Mouse (Mus musculus): ENCODE results near the gene Lclat1. TPM values are rescaled to one million over a fixed set of nuclear protein-coding genes. Genes with fewer than 3 reads are reported as not detected.

Gene Lclat1
- polyA plus RNA-seq, 1 experiment from 2014 or later, result 29.2 TPM

GRCm38 (mm10) chr17:73118134-73118533 lies 10.3 kb downstream of the Lclat1 start:
- WGBS, result 86% methylated on average over 3 of the region's 3 CpGs
- Histone ChIP-seq H3K9me3 (ENCODE audit: control insufficient read depth, low read length) (no peaks in the 10 kb centered on the region), H3K27ac (ENCODE audit: low read depth) (no peak overlapping the region), H3K4me1 (replicated peaks; ENCODE audit: control insufficient read depth, insufficient read depth, low read length) (peaks cover 10% of the 10 kb centered on the region; the same call in 1 of the 2 replicates), H3K27me3 (replicated peaks; ENCODE audit: control insufficient read depth, insufficient read depth, low read length) (no peaks in the 10 kb centered on the region), H3K36me3 (ENCODE audit: control insufficient read depth, insufficient read depth, low read length) (no peaks in the 10 kb centered on the region), H3K9ac (ENCODE audit: low read length) (no peak overlapping the region), H3K4me2 (ENCODE audit: low read length) (no peak overlapping the region), H3K4me3 (ENCODE audit: low read depth, low read length) (no peak overlapping the region)
- no peak for DNase-seq (ENCODE audit: low spot score)
- ATAC-seq (replicated peaks; ENCODE audit: low FRiP score, low TSS enrichment, low read depth), result no peak

DNA sequence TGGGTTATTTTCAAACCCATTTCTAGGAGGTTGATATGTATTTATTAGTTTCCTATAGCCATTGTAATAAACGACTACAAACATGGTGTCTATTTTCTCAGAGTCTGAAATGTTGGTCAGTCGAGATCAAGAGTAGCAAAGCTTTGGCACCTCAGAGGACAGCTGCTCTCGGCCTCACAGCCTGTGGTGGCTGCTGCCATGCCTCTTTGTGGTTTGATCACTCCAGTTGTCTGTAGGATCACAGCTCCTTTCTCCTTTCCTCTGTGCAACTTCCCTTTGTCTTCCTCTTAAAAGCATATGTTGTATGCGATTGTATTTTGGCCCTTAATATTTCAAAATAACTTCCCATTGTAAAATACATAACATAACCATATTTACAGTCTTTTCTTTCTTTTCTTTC lies 10.9 kb downstream of the Lclat1 start:
- no peaks in the 10 kb centered on the region for H3K36me3 ChIP-seq (ENCODE audit: control insufficient read depth, insufficient read depth, low read length)
- H3K9me3 ChIP-seq (ENCODE audit: control insufficient read depth, low read length), result no peaks in the 10 kb centered on the region
- 79% methylated on average over 4 of the region's 4 CpGs for WGBS
- H3K27ac ChIP-seq (ENCODE audit: low read depth), result no peak overlapping the region
- no peak for ATAC-seq (replicated peaks; ENCODE audit: low FRiP score, low TSS enrichment, low read depth)
- H3K4me3 ChIP-seq (ENCODE audit: low read depth, low read length), result no peak overlapping the region
- no peak overlapping the region for H3K9ac ChIP-seq (ENCODE audit: low read length)
- peaks cover 10% of the 10 kb centered on the region; the same call in 1 of the 2 replicates for H3K4me1 ChIP-seq (replicated peaks; ENCODE audit: control insufficient read depth, insufficient read depth, low read length)
- no peaks in the 10 kb centered on the region for H3K27me3 ChIP-seq (replicated peaks; ENCODE audit: control insufficient read depth, insufficient read depth, low read length)
- H3K4me2 ChIP-seq (ENCODE audit: low read length), result no peak overlapping the region
- DNase-seq (ENCODE audit: low spot score), result no peak

GRCm38 (mm10) chr17:73119150-73119549 lies 11.4 kb downstream of the Lclat1 start:
- ATAC-seq (replicated peaks; ENCODE audit: low FRiP score, low TSS enrichment, low read depth) (no peak), DNase-seq (ENCODE audit: low spot score) (no peak)
- no peak overlapping the region for H3K9ac ChIP-seq (ENCODE audit: low read length)
- WGBS, result 92% methylated on average over 6 of the region's 6 CpGs
- no peaks in the 10 kb centered on the region for H3K27me3 ChIP-seq (replicated peaks; ENCODE audit: control insufficient read depth, insufficient read depth, low read length)
- no peaks in the 10 kb centered on the region for H3K36me3 ChIP-seq (ENCODE audit: control insufficient read depth, insufficient read depth, low read length)
- H3K4me2 ChIP-seq (ENCODE audit: low read length), result no peak overlapping the region
- no peak overlapping the region for H3K27ac ChIP-seq (ENCODE audit: low read depth)
- H3K4me1 ChIP-seq (replicated peaks; ENCODE audit: control insufficient read depth, insufficient read depth, low read length), result peaks cover 10% of the 10 kb centered on the region; the same call in 1 of the 2 replicates
- no peak overlapping the region for H3K4me3 ChIP-seq (ENCODE audit: low read depth, low read length)
- no peaks in the 10 kb centered on the region for H3K9me3 ChIP-seq (ENCODE audit: control insufficient read depth, low read length)

DNA sequence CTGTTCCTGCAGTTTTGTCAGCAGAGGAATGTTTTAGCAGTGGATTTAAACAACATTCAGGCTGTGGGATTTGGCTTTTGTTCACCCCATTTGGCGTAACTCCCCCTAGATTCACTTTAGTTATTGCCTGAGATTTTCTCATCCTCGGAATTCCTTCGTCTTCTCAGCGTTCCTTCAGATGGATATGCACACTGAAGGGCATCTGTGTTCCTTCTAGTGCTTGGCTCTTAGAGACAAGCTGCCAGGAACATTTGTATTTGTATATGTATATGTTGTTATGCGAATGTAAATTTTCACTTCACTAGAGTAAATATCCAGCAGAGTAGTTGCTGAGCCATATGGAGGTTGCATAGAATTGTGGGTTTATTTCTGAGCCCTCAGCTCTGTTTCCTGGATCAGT lies 12.8 kb downstream of the Lclat1 start:
- no peaks in the 10 kb centered on the region for H3K9me3 ChIP-seq (ENCODE audit: control insufficient read depth, low read length)
- no peak for ATAC-seq (replicated peaks; ENCODE audit: low FRiP score, low TSS enrichment, low read depth)
- 47% methylated on average over 5 of the region's 5 CpGs for WGBS

GRCm38 (mm10) chr17:73121726-73122125 lies 13.9 kb downstream of the Lclat1 start:
- Histone ChIP-seq H3K9ac (ENCODE audit: low read length) (no peak overlapping the region), H3K27ac (ENCODE audit: low read depth) (no peak overlapping the region), H3K4me1 (replicated peaks; ENCODE audit: control insufficient read depth, insufficient read depth, low read length) (peaks cover 7% of the 10 kb centered on the region; the same call in 1 of the 2 replicates), H3K4me3 (ENCODE audit: low read depth, low read length) (no peak overlapping the region), H3K4me2 (ENCODE audit: low read length) (no peak overlapping the region), H3K36me3 (ENCODE audit: control insufficient read depth, insufficient read depth, low read length) (no peaks in the 10 kb centered on the region), H3K27me3 (replicated peaks; ENCODE audit: control insufficient read depth, insufficient read depth, low read length) (no peaks in the 10 kb centered on the region), H3K9me3 (ENCODE audit: control insufficient read depth, low read length) (no peaks in the 10 kb centered on the region)
- DNase-seq (ENCODE audit: low spot score) (no peak), ATAC-seq (replicated peaks; ENCODE audit: low FRiP score, low TSS enrichment, low read depth) (no peak)
- WGBS, result 82% methylated on average over 2 of the region's 2 CpGs

More for the DNA sequence above, 12.8 kb downstream of the Lclat1 start:
- no peak for DNase-seq (ENCODE audit: low spot score)
- Histone ChIP-seq H3K27me3 (replicated peaks; ENCODE audit: control insufficient read depth, insufficient read depth, low read length) (no peaks in the 10 kb centered on the region), H3K36me3 (ENCODE audit: control insufficient read depth, insufficient read depth, low read length) (no peaks in the 10 kb centered on the region), H3K27ac (ENCODE audit: low read depth) (peak overlapping the region; percentile 69), H3K4me2 (ENCODE audit: low read length) (no peak overlapping the region), H3K9ac (ENCODE audit: low read length) (no peak overlapping the region), H3K4me1 (replicated peaks; ENCODE audit: control insufficient read depth, insufficient read depth, low read length) (0 out of 2 replicates have a peak, but pooled peaks cover 7% of the 10 kb centered on the region), H3K4me3 (ENCODE audit: low read depth, low read length) (no peak overlapping the region)

- WGBS, result 67% methylated on average over 2 of the region's 2 CpGs
- no peak overlapping the region for H3K4me2 ChIP-seq (ENCODE audit: low read length)
- H3K9me3 ChIP-seq (ENCODE audit: control insufficient read depth, low read length), result no peaks in the 10 kb centered on the region
- no peaks in the 10 kb centered on the region for H3K36me3 ChIP-seq (ENCODE audit: control insufficient read depth, insufficient read depth, low read length)
- H3K4me3 ChIP-seq (ENCODE audit: low read depth, low read length), result no peak overlapping the region
- H3K4me1 ChIP-seq (replicated peaks; ENCODE audit: control insufficient read depth, insufficient read depth, low read length), result no peaks in the 10 kb centered on the region; the same call in 1 of the 2 replicates
- no peak for ATAC-seq (replicated peaks; ENCODE audit: low FRiP score, low TSS enrichment, low read depth)
- H3K27ac ChIP-seq (ENCODE audit: low read depth), result no peak overlapping the region
- no peak overlapping the region for H3K9ac ChIP-seq (ENCODE audit: low read length)
- DNase-seq (ENCODE audit: low spot score), result no peak
- H3K27me3 ChIP-seq (replicated peaks; ENCODE audit: control insufficient read depth, insufficient read depth, low read length), result no peaks in the 10 kb centered on the region
Measured at GRCm38 (mm10) chr17:73126349-73126748, 18.6 kb downstream of the Lclat1 start.

DNA sequence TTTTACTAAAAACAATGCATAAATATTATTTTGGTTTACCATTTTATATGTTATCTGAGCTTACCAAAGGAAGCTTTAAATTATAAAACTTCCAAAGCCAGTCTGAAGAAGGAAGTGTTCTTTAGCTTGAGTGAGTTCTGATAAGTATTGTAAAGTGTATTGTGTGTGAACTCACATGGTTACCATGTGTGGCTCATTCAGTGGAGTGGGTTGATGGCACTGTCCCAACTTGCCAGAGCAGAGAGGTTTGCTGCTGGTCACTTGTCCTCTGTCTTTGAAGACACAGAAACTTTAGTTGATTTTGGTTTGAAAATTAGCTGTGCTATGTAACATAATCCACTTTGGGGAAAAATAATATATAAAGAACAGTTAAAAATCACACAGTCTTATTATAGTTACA lies 19.1 kb downstream of the Lclat1 start:
- H3K27me3 ChIP-seq (replicated peaks; ENCODE audit: control insufficient read depth, insufficient read depth, low read length), result no peaks in the 10 kb centered on the region
- H3K4me1 ChIP-seq (replicated peaks; ENCODE audit: control insufficient read depth, insufficient read depth, low read length), result no peaks in the 10 kb centered on the region; the same call in 1 of the 2 replicates
- ATAC-seq (replicated peaks; ENCODE audit: low FRiP score, low TSS enrichment, low read depth) (no peak), DNase-seq (ENCODE audit: low spot score) (no peak)
- no peaks in the 10 kb centered on the region for H3K9me3 ChIP-seq (ENCODE audit: control insufficient read depth, low read length)
- no peak overlapping the region for H3K9ac ChIP-seq (ENCODE audit: low read length)
- H3K4me3 ChIP-seq (ENCODE audit: low read depth, low read length), result no peak overlapping the region
- no peaks in the 10 kb centered on the region for H3K36me3 ChIP-seq (ENCODE audit: control insufficient read depth, insufficient read depth, low read length)
- H3K27ac ChIP-seq (ENCODE audit: low read depth), result no peak overlapping the region
- H3K4me2 ChIP-seq (ENCODE audit: low read length), result no peak overlapping the region

GRCm38 (mm10) chr17:73136562-73137484 lies 29.0 kb downstream of the Lclat1 start:
- ATAC-seq (replicated peaks; ENCODE audit: low FRiP score, low TSS enrichment, low read depth) (no peak), DNase-seq (ENCODE audit: low spot score) (no peak)
- H3K9ac ChIP-seq (ENCODE audit: low read length), result no peak overlapping the region
- no peaks in the 10 kb centered on the region for H3K27me3 ChIP-seq (replicated peaks; ENCODE audit: control insufficient read depth, insufficient read depth, low read length)
- no peak overlapping the region for H3K4me3 ChIP-seq (ENCODE audit: low read depth, low read length)
- H3K4me2 ChIP-seq (ENCODE audit: low read length), result no peak overlapping the region
- no peaks in the 10 kb centered on the region for H3K9me3 ChIP-seq (ENCODE audit: control insufficient read depth, low read length)
- no peaks in the 10 kb centered on the region for H3K36me3 ChIP-seq (ENCODE audit: control insufficient read depth, insufficient read depth, low read length)
- 90% methylated on average over 5 of the region's 5 CpGs for WGBS
- no peaks in the 10 kb centered on the region for H3K4me1 ChIP-seq (replicated peaks; ENCODE audit: control insufficient read depth, insufficient read depth, low read length)
- no peak overlapping the region for H3K27ac ChIP-seq (ENCODE audit: low read depth)

- no peak overlapping the region for H3K4me3 ChIP-seq (ENCODE audit: low read depth, low read length)
- DNase-seq (ENCODE audit: low spot score) (no peak), ATAC-seq (replicated peaks; ENCODE audit: low FRiP score, low TSS enrichment, low read depth) (no peak)
- no peaks in the 10 kb centered on the region for H3K4me1 ChIP-seq (replicated peaks; ENCODE audit: control insufficient read depth, insufficient read depth, low read length)
- no peaks in the 10 kb centered on the region for H3K27me3 ChIP-seq (replicated peaks; ENCODE audit: control insufficient read depth, insufficient read depth, low read length)
- no peaks in the 10 kb centered on the region for H3K9me3 ChIP-seq (ENCODE audit: control insufficient read depth, low read length)
- H3K27ac ChIP-seq (ENCODE audit: low read depth), result no peak overlapping the region
- 77% methylated on average over 3 of the region's 3 CpGs for WGBS
- no peak overlapping the region for H3K9ac ChIP-seq (ENCODE audit: low read length)
- no peaks in the 10 kb centered on the region for H3K36me3 ChIP-seq (ENCODE audit: control insufficient read depth, insufficient read depth, low read length)
- H3K4me2 ChIP-seq (ENCODE audit: low read length), result no peak overlapping the region
Measured at GRCm38 (mm10) chr17:73138217-73138616, 30.4 kb downstream of the Lclat1 start.

Data from intestine, embryonic 14.5 days (tissue).